Mouse (Mus musculus) thymus, adult 2 months (tissue): ENCODE measurements around the gene Dnmt1.

Experiments used
- CTCF ChIP-seq: fragments of 200-500 bp; IDR thresholded peaks from 2 replicates; pipeline ENCODE4 v1.5.1; 2012; ENCODE audit warnings: mild to moderate bottlenecking, control low read depth, low read length, moderate library complexity, borderline replicate concordance; ENCODE audit not compliant: control insufficient read depth, poor library complexity, insufficient read depth; ENCODE audit errors: extremely low read depth
- POLR2A ChIP-seq: fragments of 200-500 bp; IDR thresholded peaks from 2 replicates; pipeline ENCODE4 v1.6.1; 2012; ENCODE audit warnings: mild to moderate bottlenecking, low read length, control low read depth, moderate library complexity; ENCODE audit not compliant: control insufficient read depth, poor library complexity, insufficient read depth; ENCODE audit errors: extremely low read depth

GRCm38 (mm10) chr9:20894629-20895028 is 65.1 kb downstream of the Dnmt1 start:
- TF ChIP-seq POLR2A: no peak
- TF ChIP-seq CTCF: no peak
